Mouse (Mus musculus) T-cell, adult 66 days (primary cell): Measurements from ENCODE around the gene Ankub1. TPM values are rescaled to one million over a fixed set of nuclear protein-coding genes. Genes with fewer than 3 reads are reported as not detected.

ENCODE experiments used
- total RNA-seq, 2 experiments: library from RNA; stranded (reverse); gene quantifications; 3 replicates in 1 of 2; 4 replicates in 1 of 2; pipeline ENCODE4 v1.2.4; 2023

Ankub1 gene
- total RNA-seq = not detected

DNA sequence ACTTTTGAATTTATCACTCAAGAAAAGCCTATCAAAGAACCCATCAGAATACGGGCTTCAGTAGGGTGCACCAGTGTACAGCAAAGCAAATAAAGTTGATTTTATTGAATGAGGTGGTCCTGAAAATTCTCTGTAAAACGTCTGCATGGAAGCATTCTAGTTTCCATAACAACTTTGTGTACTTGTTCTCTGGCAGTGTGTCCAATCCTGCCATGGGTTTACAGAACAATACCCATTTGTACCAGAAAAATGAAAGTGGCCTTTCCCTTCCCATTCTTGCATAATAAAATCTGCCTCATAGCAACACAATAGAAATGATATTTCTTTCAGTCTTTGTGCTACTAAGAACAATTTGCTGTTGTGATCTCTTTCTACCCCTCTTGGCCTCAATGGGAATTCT is at the start of gene Ankub1:
Gene Ankub1 (minus strand): TSS at position 81 of the 400 bp plus-strand sequence.

DNA sequence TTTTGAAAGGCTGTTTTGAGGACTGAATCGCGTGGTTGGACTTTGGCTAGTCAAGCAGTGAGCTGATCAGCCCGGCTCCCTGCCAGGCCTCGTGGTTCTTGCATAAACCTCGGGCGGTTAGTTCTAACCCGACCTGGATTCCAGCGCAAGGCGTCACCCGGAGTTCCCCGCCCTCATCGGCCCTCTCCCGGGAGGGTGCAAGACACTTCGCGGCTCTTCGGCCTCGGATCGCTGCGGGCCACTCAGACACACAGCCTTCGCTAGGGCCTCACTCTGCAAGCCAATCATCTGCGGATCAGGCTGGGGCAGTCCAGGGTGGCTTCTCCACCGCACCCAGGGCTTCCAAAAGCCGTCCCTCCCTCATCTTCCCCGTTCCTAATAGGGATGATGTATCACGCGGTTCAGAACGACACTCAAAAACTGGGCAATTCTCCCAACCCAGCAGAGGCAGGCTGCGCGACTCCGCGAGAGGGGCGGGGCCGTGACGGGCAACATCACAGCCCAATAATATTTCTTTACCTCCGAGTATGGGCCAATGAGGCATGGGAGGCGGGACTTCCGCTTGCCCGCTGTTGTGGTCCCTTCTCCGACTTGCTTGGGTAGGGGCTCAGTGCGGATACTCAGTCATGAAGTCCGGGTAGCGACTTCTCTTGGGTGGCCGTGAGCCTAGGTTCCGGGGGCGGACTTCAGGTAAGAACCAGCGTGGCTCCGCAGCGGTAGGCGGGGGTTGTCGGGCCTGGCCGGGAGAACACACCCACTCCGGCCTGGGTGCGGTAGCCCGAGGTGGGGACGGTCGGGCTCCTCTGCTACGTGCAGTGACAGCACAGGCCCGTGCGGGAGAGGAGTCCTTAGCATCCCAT is 43.1 kb upstream of the Ankub1 start, which contains the start of gene Rnf13:
Gene Rnf13 (plus strand): TSS at position 552 of the 860 bp plus-strand sequence.

DNA sequence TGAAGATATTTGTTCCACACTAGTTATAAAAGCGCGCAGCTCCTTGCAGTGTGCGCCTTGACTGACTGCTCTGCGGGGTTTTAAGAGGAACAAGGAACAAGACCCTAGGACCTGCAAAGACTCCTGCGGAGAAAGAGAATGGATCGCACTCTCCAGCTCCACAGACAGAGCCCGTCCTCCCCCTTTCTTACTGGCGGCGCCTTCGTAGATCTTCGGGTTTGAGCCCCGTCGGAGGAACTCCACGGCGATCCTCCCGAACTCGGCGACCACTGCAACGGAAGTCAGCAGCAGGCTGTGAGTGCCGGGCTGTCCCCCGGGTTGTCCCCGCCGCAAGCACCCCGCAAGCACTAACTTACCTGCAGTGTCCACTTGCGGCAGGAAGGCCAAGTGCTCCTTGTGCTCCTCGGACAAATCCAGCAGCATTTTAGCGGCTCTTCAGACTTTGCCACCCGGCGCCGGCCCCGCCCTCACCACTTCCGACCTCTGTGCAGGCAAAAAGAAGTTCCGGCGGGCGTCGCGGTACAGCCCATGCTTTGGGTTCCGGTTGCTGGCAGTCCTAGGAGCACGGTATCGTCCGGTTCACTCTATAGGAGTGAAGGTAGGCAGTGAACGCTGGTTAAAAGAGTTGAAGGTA is 41.3 kb downstream of the Ankub1 start, which contains the start of gene Commd2:
Gene Commd2 (minus strand): TSS at position 485 of the 634 bp plus-strand sequence.

Other genes starting within 250 kb of the Ankub1 start
- not detected for gene Wwtr1, start 116.9 kb downstream of the Ankub1 start, total RNA-seq
- gene Commd2, start 41.1 kb downstream of the Ankub1 start, total RNA-seq = 10 to 100 TPM; 26.8 to 31.4 TPM
- 10 to 100 TPM; 42.4 to 47.3 TPM for gene Rnf13, start 43.3 kb upstream of the Ankub1 start, total RNA-seq
- 1 to 10 TPM; 3.4 to 4.2 TPM for gene Pfn2, start 155.3 kb upstream of the Ankub1 start, total RNA-seq